Mouse (Mus musculus) CD4-positive, CD25-positive, alpha-beta regulatory T cell, adult 4 months (primary cell): ENCODE measurements around the gene Zc3h7b. TPM values are rescaled to one million over a fixed set of nuclear protein-coding genes. Genes with fewer than 3 reads are reported as not detected.
"Not testable (repeated sequence)": the region's sequence is repeated elsewhere in the genome, so short reads cannot be mapped to it uniquely, and the experiment has no call there.

Experiments
- ATAC-seq: one replicate; pipeline ENCODE4 v1.8.0; 2017
- polyA plus RNA-seq, 2 experiments: library from polyadenylated mRNA; unstranded; fragments of 100-300 nt; shearing (Covaris generic); gene quantifications; one replicate each; pipeline ENCODE4 v1.2.1; 2017

Zc3h7b gene
- polyA plus RNA-seq, 2 experiments from 2014 or later, result 5.4 to 7.3 TPM

GRCm38 (mm10) chr15:81739924-81740323 is 4.9 kb upstream of the Zc3h7b start:
- ATAC-seq, result no peak

- not testable (repeated sequence) for ATAC-seq
Measured at GRCm38 (mm10) chr15:81742368-81742767, 2.5 kb upstream of the Zc3h7b start.

- peak; percentile 73 for ATAC-seq
Measured at GRCm38 (mm10) chr15:81745601-81746114, 801 bp downstream of the Zc3h7b start.

GRCm38 (mm10) chr15:81749742-81750141 is 4.9 kb downstream of the Zc3h7b start:
- ATAC-seq, result no peak

- no peak for ATAC-seq
Measured at GRCm38 (mm10) chr15:81753669-81754068, 8.8 kb downstream of the Zc3h7b start.

GRCm38 (mm10) chr15:81758701-81759100 is 13.8 kb downstream of the Zc3h7b start:
- ATAC-seq, result no peak

- no peak for ATAC-seq
Measured at GRCm38 (mm10) chr15:81759542-81759941, 14.7 kb downstream of the Zc3h7b start.

GRCm38 (mm10) chr15:81760361-81761079 is 15.7 kb downstream of the Zc3h7b start:
- no peak for ATAC-seq

- ATAC-seq, result no peak
Measured at GRCm38 (mm10) chr15:81761381-81761780, 16.5 kb downstream of the Zc3h7b start.

GRCm38 (mm10) chr15:81761959-81762358 is 17.1 kb downstream of the Zc3h7b start:
- ATAC-seq, result no peak

- ATAC-seq, result no peak
Measured at GRCm38 (mm10) chr15:81764573-81764972, 19.7 kb downstream of the Zc3h7b start.

- ATAC-seq, result no peak
Measured at GRCm38 (mm10) chr15:81765651-81766050, 20.8 kb downstream of the Zc3h7b start.

GRCm38 (mm10) chr15:81766439-81766838 is 21.6 kb downstream of the Zc3h7b start:
- ATAC-seq, result no peak

- ATAC-seq, result no peak
Measured at GRCm38 (mm10) chr15:81769037-81769436, 24.2 kb downstream of the Zc3h7b start.

- ATAC-seq, result no peak
Measured at GRCm38 (mm10) chr15:81772431-81773120, 27.7 kb downstream of the Zc3h7b start.

GRCm38 (mm10) chr15:81774505-81775171 is 29.8 kb downstream of the Zc3h7b start:
- ATAC-seq, result no peak

- ATAC-seq, result no peak
Measured at GRCm38 (mm10) chr15:81776631-81777422, 32.0 kb downstream of the Zc3h7b start.

- ATAC-seq, result no peak
Measured at GRCm38 (mm10) chr15:81781816-81782215, 37.0 kb downstream of the Zc3h7b start.

GRCm38 (mm10) chr15:81784762-81785161 is 39.9 kb downstream of the Zc3h7b start:
- ATAC-seq, result no peak

GRCm38 (mm10) chr15:81785701-81786100 is 40.8 kb downstream of the Zc3h7b start:
- no peak for ATAC-seq

GRCm38 (mm10) chr15:81787525-81787924 is 42.7 kb downstream of the Zc3h7b start:
- ATAC-seq, result no peak

- ATAC-seq, result no peak
Measured at GRCm38 (mm10) chr15:81792444-81792843, 47.6 kb downstream of the Zc3h7b start.

GRCm38 (mm10) chr15:81796228-81796627 is 51.4 kb downstream of the Zc3h7b start:
- ATAC-seq, result no peak
